Mouse (Mus musculus) frontal cortex, postnatal 10 days (tissue): ENCODE results near the gene Tenm2.
A peak's percentile ranks its signal among the peaks of the same experiment; 100 is the strongest.

Source experiments
- DNase-seq, 2 experiments: peaks; one replicate each; pipeline ENCODE4 v3.0.0; 2022; ENCODE audit warnings: low spot score in 2 of 2, mixed read lengths in 1 of 2

Tenm2 gene

GRCm38 (mm10) chr11:36137276-36137675 lies 1098.5 kb downstream of the Tenm2 start:
- no peak for DNase-seq

DNA sequence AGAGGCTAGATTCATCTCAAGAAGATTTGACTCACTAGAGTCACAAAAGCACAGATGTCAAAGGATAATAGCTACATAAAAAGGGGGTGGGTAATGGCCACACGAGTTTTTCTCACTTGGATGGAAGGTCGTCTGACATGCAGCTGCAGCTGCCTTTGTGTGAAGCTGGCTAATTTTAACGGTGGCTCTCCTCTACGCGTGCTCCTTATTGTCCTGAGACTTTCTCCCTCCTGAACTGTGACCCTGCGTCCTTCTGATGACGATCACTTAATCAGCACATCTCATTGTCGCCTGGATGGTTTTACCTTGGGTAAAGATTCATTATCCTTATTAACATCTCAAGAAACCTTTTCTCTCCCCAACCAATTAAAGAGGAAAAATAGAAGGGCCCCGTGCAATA lies 1101.1 kb downstream of the Tenm2 start:
- no peak for DNase-seq

DNA sequence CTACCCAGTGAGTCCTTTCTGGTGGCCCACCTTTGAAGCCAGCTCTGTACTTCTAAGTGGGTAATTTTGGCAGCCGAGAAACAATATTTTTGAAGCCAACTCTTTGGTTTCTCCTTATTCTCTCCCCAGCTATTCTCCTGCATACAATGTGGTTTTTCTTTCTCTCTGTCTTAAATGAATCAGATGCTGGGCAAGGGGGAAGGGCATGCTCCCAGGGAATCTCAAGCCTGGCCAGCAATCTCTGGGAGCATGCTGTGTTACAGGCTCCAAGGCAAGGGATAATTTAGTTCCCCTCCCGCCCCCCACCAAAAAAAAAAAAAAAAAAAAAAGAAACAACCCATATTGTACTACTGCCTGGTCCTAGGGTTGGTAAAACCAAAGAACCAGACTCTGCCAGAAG lies 1112.5 kb downstream of the Tenm2 start:
- no peak for DNase-seq

DNA sequence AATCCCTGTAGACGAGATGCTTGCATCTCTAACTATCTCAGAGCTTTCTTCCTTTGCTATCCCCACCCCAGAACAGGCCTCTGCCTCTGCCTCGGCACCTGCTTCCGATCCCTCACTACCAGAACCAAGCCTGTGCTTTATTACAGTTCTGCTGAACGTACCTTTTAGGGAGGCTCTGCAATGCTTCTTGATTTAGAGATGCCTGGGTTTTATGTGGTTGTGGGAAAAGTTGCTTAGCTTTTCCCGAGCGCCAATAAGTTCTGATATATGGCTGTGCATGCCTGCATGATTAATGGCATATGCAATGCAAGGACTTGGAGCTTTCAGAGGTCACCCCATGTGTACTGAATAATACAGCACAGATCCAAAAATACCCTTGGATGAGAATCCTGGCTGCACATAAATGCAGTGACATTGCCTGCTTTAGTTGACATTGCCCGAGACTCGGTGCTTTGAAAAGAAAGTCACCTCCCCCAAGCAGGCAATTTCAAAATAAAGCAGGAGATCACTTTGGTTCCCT lies 1114.3 kb downstream of the Tenm2 start:
- no peak for DNase-seq

- DNase-seq, result no peak
These were observed 1115.0 kb downstream of the Tenm2 start for GRCm38 (mm10) chr11:36120591-36121409.

DNA sequence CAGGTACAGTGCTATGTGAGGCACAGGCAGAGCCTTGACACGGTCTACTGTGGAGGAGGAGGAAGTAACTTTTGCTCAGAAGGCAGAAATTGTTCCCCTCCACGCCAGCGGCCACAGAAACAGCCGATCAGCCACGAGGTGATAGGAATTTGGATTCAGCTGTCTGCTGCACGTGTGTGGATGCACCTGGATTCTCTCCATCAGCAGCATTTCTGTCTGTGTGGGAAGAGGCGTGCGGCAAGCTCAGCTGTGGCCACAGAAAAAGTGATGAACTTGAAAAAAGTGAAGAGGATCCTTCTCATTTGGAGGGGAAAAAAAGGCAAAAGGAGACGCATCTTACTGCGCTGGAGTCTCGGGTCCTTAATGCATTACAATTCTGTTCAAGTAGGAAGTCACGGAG lies 1122.4 kb downstream of the Tenm2 start:
- DNase-seq, result no peak

DNA sequence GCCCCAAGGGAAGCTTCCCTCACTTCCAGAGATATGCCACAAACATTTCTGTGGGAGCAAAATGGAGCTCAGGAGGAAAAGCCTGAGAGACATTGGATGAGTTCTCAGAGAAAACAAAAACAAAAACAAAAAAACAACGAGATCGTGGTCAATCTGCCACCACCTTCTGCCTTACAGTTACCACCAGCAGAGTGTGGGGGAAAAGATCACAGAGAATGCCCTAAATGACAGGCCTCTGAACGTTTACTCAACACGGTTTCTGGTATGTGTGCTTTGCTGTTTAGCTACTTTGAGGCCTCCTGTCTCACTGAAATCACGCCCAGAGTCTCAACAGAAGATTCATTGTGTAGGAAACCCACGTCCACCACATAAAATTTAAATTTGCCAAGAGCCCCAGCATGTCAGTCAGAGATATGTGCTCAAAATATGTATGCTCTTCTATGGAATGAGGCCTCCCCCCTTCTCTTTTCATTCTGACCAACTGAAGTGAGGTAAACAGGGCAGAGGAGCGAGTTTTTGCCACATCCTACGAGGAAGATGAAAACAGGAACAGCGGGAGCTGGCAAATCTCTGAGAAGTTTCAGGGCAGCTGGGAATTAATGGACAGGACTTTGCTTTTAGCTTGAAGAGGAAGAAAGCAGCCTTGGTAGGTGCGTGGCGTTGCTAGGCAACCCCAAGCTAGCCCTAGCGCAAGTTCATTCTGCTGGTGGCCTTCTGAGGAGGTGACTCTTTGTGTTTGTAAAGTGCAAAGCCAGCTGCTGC lies 1126.6 kb downstream of the Tenm2 start:
- peak; percentile 28 to 29 for DNase-seq

- DNase-seq, result no peak
These were observed 1127.9 kb downstream of the Tenm2 start for GRCm38 (mm10) chr11:36107840-36108239.

DNA sequence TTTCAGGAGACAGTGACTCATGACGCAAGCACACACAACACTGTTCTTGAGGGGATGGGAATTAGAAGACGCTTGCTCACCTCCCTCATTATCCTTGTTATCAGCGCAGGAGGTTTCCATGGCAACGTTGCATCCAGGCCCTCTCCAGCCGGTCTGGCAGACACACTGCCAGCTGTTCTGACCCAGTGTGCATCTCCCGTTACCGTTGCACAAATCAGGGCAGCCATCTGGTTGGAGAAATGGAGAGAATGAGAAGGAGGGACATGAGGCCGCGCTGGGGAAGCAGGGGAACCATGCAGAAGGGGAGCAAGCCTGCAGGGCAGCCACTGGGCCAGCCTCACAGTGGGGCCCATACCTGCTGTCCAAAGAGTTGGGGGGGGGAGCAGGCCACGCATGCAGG lies 1129.1 kb downstream of the Tenm2 start:
- no peak for DNase-seq

DNA sequence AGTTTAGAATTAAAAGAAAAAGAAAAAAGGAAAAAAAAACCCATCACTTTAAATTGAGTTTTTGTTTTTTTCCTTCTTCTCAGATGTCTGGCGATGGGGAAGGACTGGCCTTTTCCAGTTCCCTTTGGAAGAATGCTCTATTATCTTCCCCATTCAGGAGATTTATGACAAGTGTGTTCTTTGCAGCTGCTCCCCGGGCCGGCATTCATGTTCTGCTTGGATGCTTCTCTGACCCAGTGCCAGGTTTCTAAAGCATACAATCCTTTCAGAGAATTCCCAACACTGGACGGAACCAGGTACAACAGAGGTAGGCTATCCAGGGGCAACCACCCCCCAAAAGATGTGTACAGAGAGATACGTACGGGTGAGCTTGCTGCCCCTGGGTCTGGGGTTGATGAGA lies 1132.2 kb downstream of the Tenm2 start:
- DNase-seq, result no peak

- peak; percentile 38 to 42 for DNase-seq
These were observed 1139.5 kb downstream of the Tenm2 start for GRCm38 (mm10) chr11:36096219-36096618.

- no peak for DNase-seq
These were observed 1145.6 kb downstream of the Tenm2 start for GRCm38 (mm10) chr11:36090210-36090609.

- DNase-seq, result no peak
These were observed 1154.2 kb downstream of the Tenm2 start for GRCm38 (mm10) chr11:36081399-36082053.

- no peak for DNase-seq
These were observed 1155.0 kb downstream of the Tenm2 start for GRCm38 (mm10) chr11:36080766-36081165.

- DNase-seq, result no peak
These were observed 1157.4 kb downstream of the Tenm2 start for GRCm38 (mm10) chr11:36078391-36078790.

GRCm38 (mm10) chr11:36074015-36074567 lies 1161.7 kb downstream of the Tenm2 start:
- DNase-seq, result peak; percentile 26 to 27

DNA sequence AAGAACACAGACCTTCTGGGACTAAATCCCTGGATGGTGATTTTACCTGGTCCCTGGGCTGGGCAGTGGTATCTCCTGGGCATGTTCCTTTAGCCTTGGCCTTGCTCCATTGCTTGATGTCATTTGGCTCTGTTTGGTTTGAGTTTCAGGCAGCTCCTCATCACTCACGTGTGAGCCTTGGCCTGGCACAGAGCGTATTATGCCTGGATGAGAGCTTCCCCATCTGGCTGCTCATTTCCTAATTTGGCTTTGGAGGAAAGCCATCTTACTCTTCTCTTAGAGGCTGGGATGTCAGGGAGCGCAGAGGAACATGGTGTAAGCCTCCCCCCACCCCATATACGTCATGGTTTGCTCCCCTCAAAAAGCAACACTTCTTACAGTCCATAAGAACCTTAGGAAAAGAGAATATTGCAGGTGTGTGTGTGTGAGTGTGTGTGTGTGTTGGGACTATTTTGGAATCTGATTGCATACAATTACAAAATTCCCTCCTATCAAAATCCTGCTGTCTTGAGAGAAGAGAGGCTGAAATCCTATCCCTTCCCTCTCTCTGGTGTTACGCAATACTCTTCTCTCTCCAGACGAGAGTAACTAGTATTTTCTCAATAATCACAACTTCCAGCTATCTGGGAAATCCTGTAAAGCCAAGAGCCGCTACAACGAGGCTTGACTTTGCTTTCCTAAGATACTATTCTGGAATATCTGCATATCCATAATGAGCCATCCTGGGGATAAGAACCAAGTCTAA lies 1162.5 kb downstream of the Tenm2 start:
- DNase-seq, result peak in 1 of 2 experiments; percentile 50

DNA sequence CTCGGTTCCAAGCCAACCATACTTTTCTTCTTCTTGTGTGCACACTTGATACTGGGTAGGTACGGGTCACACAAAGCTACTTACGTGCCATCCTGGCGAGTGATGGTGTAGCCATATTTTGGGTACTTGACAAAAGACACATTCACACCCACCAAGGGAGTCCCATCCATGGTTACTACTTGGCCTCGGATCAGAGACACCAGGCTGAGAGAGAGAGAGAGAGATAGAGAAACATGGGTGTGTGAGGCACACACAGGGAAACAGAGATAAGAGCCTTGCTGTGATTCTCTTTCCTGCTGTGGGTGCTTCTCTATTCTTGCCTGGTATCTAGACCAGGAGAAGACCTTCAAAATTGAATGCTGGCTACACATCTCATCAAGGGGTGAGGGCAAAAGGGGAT lies 1163.1 kb downstream of the Tenm2 start:
- no peak for DNase-seq

DNA sequence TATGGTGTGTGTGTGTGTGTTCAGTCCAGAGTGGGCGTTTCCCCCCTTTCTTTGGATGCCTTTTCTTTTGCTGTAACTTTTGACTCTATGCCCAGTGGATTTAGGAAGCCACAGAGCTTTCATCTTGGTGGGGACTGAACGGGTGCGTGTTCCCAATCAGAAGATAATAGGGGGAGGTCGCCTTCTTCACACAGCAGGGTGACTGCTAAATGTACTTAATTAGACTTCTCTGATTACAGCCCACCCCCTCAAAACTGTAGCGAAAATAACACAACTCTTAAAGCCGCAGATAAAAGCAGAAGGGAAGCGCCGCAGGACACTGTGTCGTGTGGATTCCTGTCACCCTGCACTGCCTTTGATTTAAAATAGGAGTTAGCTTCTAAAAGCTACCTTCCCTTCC lies 1163.7 kb downstream of the Tenm2 start:
- no peak for DNase-seq

GRCm38 (mm10) chr11:36059325-36059843 lies 1176.4 kb downstream of the Tenm2 start:
- DNase-seq, result no peak

- DNase-seq, result no peak
These were observed 1179.2 kb downstream of the Tenm2 start for GRCm38 (mm10) chr11:36056525-36056924.
